ENCODE assay signal across 9 mouse cellular contexts in the genomic region with DNA sequence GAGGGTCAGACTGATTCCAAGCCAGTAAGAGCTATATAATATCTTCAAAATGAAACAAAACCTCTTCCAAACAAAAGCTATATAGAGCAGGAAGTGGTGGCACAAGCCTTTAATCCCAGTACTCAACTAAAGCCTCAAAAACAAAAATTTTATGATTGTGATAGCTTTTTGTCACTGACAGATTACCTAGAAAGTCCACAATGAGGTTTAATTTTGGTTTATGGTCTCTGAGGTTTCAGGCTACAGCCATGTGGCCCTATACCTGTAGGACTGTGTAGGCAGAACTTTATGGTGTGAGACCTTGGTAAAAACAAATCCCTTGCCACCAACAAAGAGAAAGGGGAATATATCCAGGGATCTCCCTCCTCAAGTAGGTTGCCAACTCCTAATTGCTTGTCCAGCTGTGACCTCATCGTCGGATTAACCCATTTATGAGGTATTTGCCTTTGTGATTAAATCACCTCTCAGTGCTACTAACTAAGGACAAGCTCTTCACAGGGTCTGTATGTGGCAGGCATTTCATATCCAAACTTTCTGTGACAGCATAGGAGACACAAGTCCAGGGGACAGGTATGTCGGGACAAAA. TPM values are rescaled to one million over a fixed set of nuclear protein-coding genes. Genes with fewer than 3 reads are reported as not detected.
DNase-seq lines count a peak whose midpoint lies in the region; ATAC-seq and TF ChIP-seq lines count a peak whose summit lies in the region.
"Had no signal": no experiment of that assay in that cellular context is flagged by ENCODE, and none has a peak within 500 bp of the region (broad histone marks: within the 10 kb centered on the region; RNA-seq: fewer than 3 reads in every experiment).

No protein-coding gene starts in this region.

- WGBS in lung, embryonic 14.5 days: 71% methylated on average over 3 of the region's 3 CpGs
- WGBS in forebrain, embryonic 10.5 days: 60% methylated on average over 3 of the region's 3 CpGs
- 59% methylated on average over 3 of the region's 3 CpGs for WGBS in limb, embryonic 12.5 days
- WGBS in neural tube, embryonic 14.5 days: 76% methylated on average over 3 of the region's 3 CpGs

- H3K27me3 ChIP-seq in lung, embryonic 14.5 days (ENCODE audit: insufficient read depth, low read length): no peaks in the 10 kb centered on the region
- no peaks in the 10 kb centered on the region for H3K27me3 ChIP-seq in forebrain, embryonic 10.5 days (ENCODE audit: poor library complexity, severe bottlenecking)
- H3K27me3 ChIP-seq in limb, embryonic 12.5 days: no peaks in the 10 kb centered on the region
- H3K27me3 ChIP-seq in neural tube, embryonic 14.5 days (ENCODE audit: control insufficient read depth, insufficient read depth, low read length): no peaks in the 10 kb centered on the region

- no peak for ATAC-seq in lung, embryonic 14.5 days (ENCODE audit: insufficient read depth)
- ATAC-seq in limb, embryonic 12.5 days (ENCODE audit: insufficient number of reproducible peaks, insufficient read depth, low FRiP score, low TSS enrichment, low read depth): no peak
- no peak for ATAC-seq in neural tube, embryonic 14.5 days (ENCODE audit: low read depth)

- peaks cover 20% of the 10 kb centered on the region for H3K36me3 ChIP-seq in lung, embryonic 14.5 days (ENCODE audit: insufficient read depth)
- peaks cover 26% of the 10 kb centered on the region for H3K36me3 ChIP-seq in forebrain, embryonic 10.5 days (replicated peaks)
- peaks cover 16% of the 10 kb centered on the region for H3K36me3 ChIP-seq in limb, embryonic 12.5 days
- H3K36me3 ChIP-seq in neural tube, embryonic 14.5 days (ENCODE audit: control insufficient read depth, insufficient read depth, low read length): peaks cover 9% of the 10 kb centered on the region

- no peaks in the 10 kb centered on the region for H3K9me3 ChIP-seq in lung, embryonic 14.5 days (ENCODE audit: low read depth, low read length)
- no peaks in the 10 kb centered on the region for H3K9me3 ChIP-seq in forebrain, embryonic 10.5 days
- no peaks in the 10 kb centered on the region for H3K9me3 ChIP-seq in limb, embryonic 12.5 days
- no peaks in the 10 kb centered on the region for H3K9me3 ChIP-seq in neural tube, embryonic 14.5 days (ENCODE audit: control insufficient read depth, low read length)

- H3K9ac ChIP-seq in lung, embryonic 14.5 days: peak overlapping the region; percentile 99
- no peak overlapping the region for H3K9ac ChIP-seq in limb, embryonic 12.5 days (replicated peaks)
- H3K9ac ChIP-seq in neural tube, embryonic 14.5 days (replicated peaks; ENCODE audit: low read depth, low read length): no peak overlapping the region; the same call in 1 of the 2 replicates

- peak overlapping the region; percentile 30; the same call in 1 of the 2 replicates for H3K27ac ChIP-seq in lung, embryonic 14.5 days (ENCODE audit: low read depth)
- H3K27ac ChIP-seq in forebrain, embryonic 10.5 days: peak overlapping the region; percentile 100
- 0 out of 2 replicates have a peak overlapping the region, but pooled peaks have one; percentile 53 for H3K27ac ChIP-seq in limb, embryonic 12.5 days
- H3K27ac ChIP-seq in neural tube, embryonic 14.5 days (ENCODE audit: low read depth, low read length): no peak overlapping the region

- H3K4me1 ChIP-seq in lung, embryonic 14.5 days (ENCODE audit: insufficient read depth): peaks cover 18% of the 10 kb centered on the region
- peaks cover 36% of the 10 kb centered on the region for H3K4me1 ChIP-seq in forebrain, embryonic 10.5 days
- peaks cover 26% of the 10 kb centered on the region for H3K4me1 ChIP-seq in limb, embryonic 12.5 days (replicated peaks)
- H3K4me1 ChIP-seq in neural tube, embryonic 14.5 days (ENCODE audit: control insufficient read depth, insufficient read depth, low read length): peaks cover 14% of the 10 kb centered on the region

- peak overlapping the region; percentile 84 for H3K4me2 ChIP-seq in lung, embryonic 14.5 days
- H3K4me2 ChIP-seq in limb, embryonic 12.5 days: peak overlapping the region; percentile 87; the same call in 1 of the 2 replicates
- peak overlapping the region; percentile 52 for H3K4me2 ChIP-seq in neural tube, embryonic 14.5 days (ENCODE audit: low read depth, low read length)

- peak overlapping the region; percentile 98; the same call in 1 of the 2 replicates for H3K4me3 ChIP-seq in lung, embryonic 14.5 days (ENCODE audit: low read depth, low read length)
- H3K4me3 ChIP-seq in forebrain, embryonic 10.5 days: peak overlapping the region; percentile 99
- H3K4me3 ChIP-seq in limb, embryonic 12.5 days (replicated peaks): no peak overlapping the region
- H3K4me3 ChIP-seq in neural tube, embryonic 14.5 days (ENCODE audit: low read depth, low read length): no peak overlapping the region

- DNase-seq in lung, embryonic 14.5 days: no peak
- no peak for DNase-seq in lung, postnatal 36 days
- peak; percentile 13 for DNase-seq in forebrain, embryonic 10.5 days (ENCODE audit: extremely low spot score, low spot score)
- DNase-seq in left cerebral cortex, adult 8-10 months (ENCODE audit: low spot score in 2 of 2): no peak
- DNase-seq in ovary, postnatal 14 days (ENCODE audit: low spot score): no peak
- DNase-seq in testis, postnatal 10 days (ENCODE audit: low spot score): no peak
- DNase-seq: right cerebral cortex, adult 18-20 months had no signal

- TF ChIP-seq CTCF in lung, embryonic 14.5 days (IDR thresholded peaks at IDR 0.05; ENCODE audit: low read depth): no peak

RNA-seq across cellular contexts. Expression of gene Ccnl1, which starts 1.5 kb away (rescaled TPM):
- polyA plus RNA-seq in lung, embryonic 14.5 days (2014; fragmentation: Nextera tagmentation; extraction: Ambion mirVana): 129 and 135 TPM in 2 replicates
- polyA plus RNA-seq in forebrain, embryonic 10.5 days (2016; fragmentation: Nextera tagmentation; extraction: Ambion mirVana): 99.3 and 107 TPM in 2 replicates
- 139 and 144 TPM in 2 replicates for polyA plus RNA-seq in limb, embryonic 12.5 days (2016; fragmentation: Nextera tagmentation; extraction: Ambion mirVana)
- polyA plus RNA-seq in neural tube, embryonic 14.5 days (2014; fragmentation: Nextera tagmentation; extraction: Ambion mirVana): 80.2 and 97.0 TPM in 2 replicates
- 10 to 100 TPM; 50.2 to 57.0 (median 52.7) TPM for total RNA-seq in left cerebral cortex, adult 8-10 months (2022)

Comparison
In these comparisons a context has a peak if more than half of its experiments do, and no peak if none do; other contexts are left out.
1. H3K4me3 ChIP-seq: peak in lung, embryonic 14.5 days (single experiment) and forebrain, embryonic 10.5 days (single experiment); none in limb, embryonic 12.5 days (single experiment) and neural tube, embryonic 14.5 days (single experiment).
2. Peak in every context shown above with its lines, with median percentiles within 50 percentile points of each other: H3K4me2 ChIP-seq.